Mouse (Mus musculus): ENCODE measurements around the gene Gm20683.
A peak's percentile ranks its signal among the peaks of the same experiment; 100 is the strongest.
"Not testable (repeated sequence)": the region's sequence is repeated elsewhere in the genome, so short reads cannot be mapped to it uniquely, and the experiment has no call there.

Gm20683 gene

GRCm38 (mm10) chr17:25828223-25828594 is 13.4 kb downstream of the Gm20683 start:
- no peak for DNase-seq (ENCODE audit: low spot score in 2 of 2)

GRCm38 (mm10) chr17:25827546-25828222 is 13.9 kb downstream of the Gm20683 start:
- no peak for DNase-seq (ENCODE audit: low spot score in 2 of 2)

- no peak for DNase-seq (ENCODE audit: low spot score in 2 of 2)
Measured at GRCm38 (mm10) chr17:25827011-25827410, 14.6 kb downstream of the Gm20683 start.

- DNase-seq (ENCODE audit: low spot score in 2 of 2): no peak
Measured at GRCm38 (mm10) chr17:25825984-25826570, 15.5 kb downstream of the Gm20683 start.

- no peak for DNase-seq (ENCODE audit: low spot score in 2 of 2)
Measured at GRCm38 (mm10) chr17:25825311-25825710, 16.3 kb downstream of the Gm20683 start.

- DNase-seq (ENCODE audit: low spot score in 2 of 2): no peak
Measured at GRCm38 (mm10) chr17:25824362-25825142, 17.0 kb downstream of the Gm20683 start.

- DNase-seq (ENCODE audit: low spot score in 2 of 2): peak; percentile 77 to 84
Measured at GRCm38 (mm10) chr17:25823452-25823851, 18.1 kb downstream of the Gm20683 start, which contains the start of gene Wdr24. TSS of gene Wdr24 (plus strand) at chr17:25823627.

GRCm38 (mm10) chr17:25818851-25819780 is 22.4 kb downstream of the Gm20683 start:
- DNase-seq (ENCODE audit: low spot score in 2 of 2): peak; percentile 24 to 65

GRCm38 (mm10) chr17:25817662-25818061 is 23.9 kb downstream of the Gm20683 start:
- DNase-seq (ENCODE audit: low spot score in 2 of 2): no peak

- peak; percentile 78 to 94 for DNase-seq (ENCODE audit: low spot score in 2 of 2)
Measured at GRCm38 (mm10) chr17:25813471-25813870, 28.1 kb downstream of the Gm20683 start.

GRCm38 (mm10) chr17:25810890-25811289 is 30.7 kb downstream of the Gm20683 start:
- no peak for DNase-seq (ENCODE audit: low spot score in 2 of 2)

- DNase-seq (ENCODE audit: low spot score in 2 of 2): no peak
Measured at GRCm38 (mm10) chr17:25809606-25810340, 31.8 kb downstream of the Gm20683 start.

GRCm38 (mm10) chr17:25808789-25809605 is 32.6 kb downstream of the Gm20683 start, which contains the start of gene Fbxl16:
TSS of gene Fbxl16 (plus strand) at chr17:25809085.
- DNase-seq (ENCODE audit: low spot score in 2 of 2): peak in 1 of 2 experiments; percentile 64

GRCm38 (mm10) chr17:25808028-25808427 is 33.5 kb downstream of the Gm20683 start:
- DNase-seq (ENCODE audit: low spot score in 2 of 2): no peak

GRCm38 (mm10) chr17:25807452-25807851 is 34.1 kb downstream of the Gm20683 start:
- not testable (repeated sequence) for DNase-seq (ENCODE audit: low spot score in 2 of 2)

GRCm38 (mm10) chr17:25806507-25806906 is 35.1 kb downstream of the Gm20683 start:
- no peak for DNase-seq (ENCODE audit: low spot score in 2 of 2)

GRCm38 (mm10) chr17:25802825-25803517 is 38.6 kb downstream of the Gm20683 start:
- no peak for DNase-seq (ENCODE audit: low spot score in 2 of 2)

- DNase-seq (ENCODE audit: low spot score in 2 of 2): peak in 1 of 2 experiments; percentile 63
Measured at GRCm38 (mm10) chr17:25801029-25801428, 40.5 kb downstream of the Gm20683 start.

GRCm38 (mm10) chr17:25796951-25797369 is 44.6 kb downstream of the Gm20683 start, which contains the start of gene Metrn:
TSS of gene Metrn (minus strand) at chr17:25797136.
- DNase-seq (ENCODE audit: low spot score in 2 of 2): peak; percentile 88 to 93

Data from spleen, postnatal 4 days (tissue).